Mouse (Mus musculus) adrenal gland, postnatal 14 days (tissue): ENCODE results near the gene Gabarapl1. TPM values are rescaled to one million over a fixed set of nuclear protein-coding genes. Genes with fewer than 3 reads are reported as not detected.

ENCODE experiments used
- DNase-seq: peaks from one replicate; pipeline ENCODE4 v3.0.0; 2021; ENCODE audit warnings: mixed read lengths
- total RNA-seq: library from RNA; stranded (reverse); gene quantifications from 2 replicates; pipeline ENCODE4 v1.2.3, GENCODE M21; 2021

Gene Gabarapl1
- total RNA-seq, 1 experiment from 2014 or later: 216 TPM

GRCm38 (mm10) chr6:129534627-129535190, 1.7 kb downstream of the Gabarapl1 start:
- DNase-seq: no peak

- no peak for DNase-seq
Measured at GRCm38 (mm10) chr6:129535723-129536122, 2.8 kb downstream of the Gabarapl1 start.

- DNase-seq: no peak
Measured at GRCm38 (mm10) chr6:129538555-129538954, 5.6 kb downstream of the Gabarapl1 start.

- no peak for DNase-seq
Measured at GRCm38 (mm10) chr6:129541931-129542330, 9.0 kb downstream of the Gabarapl1 start.

- no peak for DNase-seq
Measured at GRCm38 (mm10) chr6:129542540-129542939, 9.6 kb downstream of the Gabarapl1 start.

- DNase-seq: peak; percentile 74
Measured at GRCm38 (mm10) chr6:129543709-129544606, 11.0 kb downstream of the Gabarapl1 start.

GRCm38 (mm10) chr6:129547277-129547676, 14.3 kb downstream of the Gabarapl1 start:
- no peak for DNase-seq

GRCm38 (mm10) chr6:129548009-129548408, 15.0 kb downstream of the Gabarapl1 start:
- no peak for DNase-seq

GRCm38 (mm10) chr6:129557298-129558023, 24.5 kb downstream of the Gabarapl1 start:
- no peak for DNase-seq

- DNase-seq: peak; percentile 83
Measured at GRCm38 (mm10) chr6:129558946-129559640, 26.1 kb downstream of the Gabarapl1 start.

- DNase-seq: no peak
Measured at GRCm38 (mm10) chr6:129559641-129560027, 26.7 kb downstream of the Gabarapl1 start.

- DNase-seq: no peak
Measured at GRCm38 (mm10) chr6:129565257-129565656, 32.3 kb downstream of the Gabarapl1 start.

- no peak for DNase-seq
Measured at GRCm38 (mm10) chr6:129575315-129575714, 42.4 kb downstream of the Gabarapl1 start.

GRCm38 (mm10) chr6:129577605-129578004, 44.6 kb downstream of the Gabarapl1 start, which contains the start of gene Klre1:
Gene Klre1 (plus strand): TSS chr6:129577905.
- DNase-seq: no peak

- DNase-seq: peak; percentile 8
Measured at GRCm38 (mm10) chr6:129581274-129581673, 48.3 kb downstream of the Gabarapl1 start.

GRCm38 (mm10) chr6:129581896-129582295, 48.9 kb downstream of the Gabarapl1 start:
- no peak for DNase-seq

GRCm38 (mm10) chr6:129583014-129583413, 50.1 kb downstream of the Gabarapl1 start:
- DNase-seq: no peak

- DNase-seq: no peak
Measured at GRCm38 (mm10) chr6:129591508-129591907, 58.5 kb downstream of the Gabarapl1 start, which contains the start of gene Klrd1. Gene Klrd1 (plus strand): TSS chr6:129591782.
